Mouse (Mus musculus) neural tube, embryonic 12.5 days (tissue): ENCODE measurements at regions not wholly inside any gene's neighbourhood (a gene's known extent, or its start where the extent isn't known, plus 50 kb on each side); places are given as distances from the start of the nearest gene placed in this dataset.

Experiments
- ATAC-seq: fragments of 200-750 bp; cut with Nextera tagmentation; 2 replicates; pipeline ENCODE4 v1.8.0; 2017; ENCODE audit warnings: low read depth, mild to moderate bottlenecking, moderate TSS enrichment, moderate library complexity; ENCODE audit not compliant: low FRiP score
- H3K27ac ChIP-seq: fragments of 300-500 bp; sonication (generic); 2 replicates; pipeline ENCODE4 v1.5.1; 2016
- H3K27me3 ChIP-seq: fragments of 300-500 bp; sonication (generic); replicated peaks from 2 replicates; pipeline ENCODE4 v1.6.1; 2016; ENCODE audit warnings: mild to moderate bottlenecking
- H3K36me3 ChIP-seq: fragments of 300-500 bp; sonication (generic); 2 replicates; pipeline ENCODE4 v1.6.1; 2016; ENCODE audit warnings: mild to moderate bottlenecking
- H3K4me1 ChIP-seq: fragments of 300-500 bp; sonication (generic); 2 replicates; pipeline ENCODE4 v1.6.1; 2016
- H3K4me2 ChIP-seq: fragments of 300-500 bp; sonication (generic); replicated peaks from 2 replicates; pipeline ENCODE4 v1.6.1; 2016; ENCODE audit warnings: mild to moderate bottlenecking
- H3K4me3 ChIP-seq: fragments of 300-500 bp; sonication (generic); 2 replicates; pipeline ENCODE4 v1.5.1; 2016
- H3K9ac ChIP-seq: fragments of 300-500 bp; sonication (generic); 2 replicates; pipeline ENCODE4 v1.6.1; 2016; ENCODE audit warnings: mild to moderate bottlenecking
- H3K9me3 ChIP-seq: fragments of 300-500 bp; sonication (generic); 2 replicates; pipeline ENCODE4 v1.6.1; 2016; ENCODE audit warnings: mild to moderate bottlenecking
- WGBS: fragments of 180-500 bp; shearing (Covaris S2); methylation state at CpG from one replicate; pipeline ENCODE4 v1.1.7; 2016; 5-methylcytosine and 5-hydroxymethylcytosine counted together

DNA sequence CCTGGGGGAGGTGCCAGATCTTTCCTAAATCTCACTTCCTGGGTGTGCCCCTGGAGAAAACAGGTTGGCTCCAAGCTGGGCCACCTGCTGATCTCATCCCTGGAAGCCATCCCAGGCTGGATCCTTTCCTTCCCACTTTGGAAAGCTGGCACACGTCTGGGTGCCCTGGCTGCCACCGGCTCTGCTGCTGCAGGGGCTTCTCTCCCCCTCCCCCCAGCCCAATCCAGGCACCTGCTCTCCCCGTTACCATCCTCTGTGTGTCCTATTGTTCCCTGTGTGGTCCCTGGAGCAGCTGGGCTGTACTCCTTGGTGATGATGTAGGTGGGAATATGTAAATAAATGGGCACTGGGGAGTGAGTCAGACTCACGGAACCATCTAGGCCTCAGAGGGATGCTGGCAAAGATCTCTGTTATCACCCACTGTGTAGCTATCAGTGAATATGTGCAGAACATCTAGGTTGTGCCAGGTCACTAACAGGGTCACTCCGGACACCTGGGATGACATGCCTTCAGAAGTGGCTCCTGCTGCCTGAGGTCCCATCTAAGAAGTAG is 130.4 kb downstream of the Trim29 start:
- Histone ChIP-seq H3K27me3 (no peaks in the 10 kb centered on the region), H3K9me3 (no peaks in the 10 kb centered on the region), H3K4me1 (0 out of 2 replicates have a peak, but pooled peaks cover 2% of the 10 kb centered on the region), H3K9ac (no peak overlapping the region), H3K27ac (no peak overlapping the region), H3K4me3 (no peak overlapping the region), H3K36me3 (no peaks in the 10 kb centered on the region), H3K4me2 (no peak overlapping the region)
- ATAC-seq, result no peak
- 51% methylated on average over 5 of the region's 5 CpGs for WGBS

- no peak for ATAC-seq
- WGBS, result 95% methylated on average over 1 of the region's 1 CpGs
- no peak overlapping the region for H3K27ac ChIP-seq
- H3K36me3 ChIP-seq, result no peaks in the 10 kb centered on the region
- H3K9ac ChIP-seq, result no peak overlapping the region
- no peak overlapping the region for H3K4me3 ChIP-seq
- H3K27me3 ChIP-seq, result no peaks in the 10 kb centered on the region
- no peaks in the 10 kb centered on the region for H3K9me3 ChIP-seq
- 0 out of 2 replicates have a peak, but pooled peaks cover 2% of the 10 kb centered on the region for H3K4me1 ChIP-seq
- H3K4me2 ChIP-seq, result no peak overlapping the region
Measured at GRCm38 (mm10) chr9:43445491-43445890, 134.8 kb downstream of the Trim29 start.

DNA sequence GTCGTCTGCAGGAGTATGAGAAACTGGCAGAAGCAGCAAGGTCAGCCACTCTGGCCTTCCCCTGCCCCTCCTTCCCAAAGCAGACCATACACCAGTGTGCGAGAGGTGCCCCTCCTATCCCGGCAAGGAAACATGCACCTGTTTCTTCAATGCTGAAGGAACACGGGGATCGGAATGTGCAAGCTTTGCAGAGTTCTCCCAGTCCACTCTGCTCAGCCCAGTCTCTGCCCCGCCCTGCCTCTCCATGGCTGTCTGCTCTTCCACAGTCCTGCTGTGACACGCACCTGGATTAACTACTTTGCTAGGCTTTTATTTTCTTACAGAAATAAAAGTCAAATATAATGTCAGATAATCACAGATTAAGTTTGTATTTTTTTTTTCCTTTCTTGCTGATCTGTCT is 136.7 kb downstream of the Trim29 start:
- no peaks in the 10 kb centered on the region for H3K4me1 ChIP-seq
- no peak for ATAC-seq
- H3K36me3 ChIP-seq, result no peaks in the 10 kb centered on the region
- no peak overlapping the region for H3K4me2 ChIP-seq
- no peak overlapping the region for H3K9ac ChIP-seq
- H3K27ac ChIP-seq, result no peak overlapping the region
- H3K4me3 ChIP-seq, result no peak overlapping the region
- 80% methylated on average over 7 of the region's 7 CpGs for WGBS
- H3K27me3 ChIP-seq, result peaks cover 2% of the 10 kb centered on the region; the same call in 1 of the 2 replicates
- no peaks in the 10 kb centered on the region for H3K9me3 ChIP-seq

GRCm38 (mm10) chr9:43448981-43449380 is 138.3 kb downstream of the Trim29 start:
- WGBS, result 88% methylated on average over 5 of the region's 5 CpGs

DNA sequence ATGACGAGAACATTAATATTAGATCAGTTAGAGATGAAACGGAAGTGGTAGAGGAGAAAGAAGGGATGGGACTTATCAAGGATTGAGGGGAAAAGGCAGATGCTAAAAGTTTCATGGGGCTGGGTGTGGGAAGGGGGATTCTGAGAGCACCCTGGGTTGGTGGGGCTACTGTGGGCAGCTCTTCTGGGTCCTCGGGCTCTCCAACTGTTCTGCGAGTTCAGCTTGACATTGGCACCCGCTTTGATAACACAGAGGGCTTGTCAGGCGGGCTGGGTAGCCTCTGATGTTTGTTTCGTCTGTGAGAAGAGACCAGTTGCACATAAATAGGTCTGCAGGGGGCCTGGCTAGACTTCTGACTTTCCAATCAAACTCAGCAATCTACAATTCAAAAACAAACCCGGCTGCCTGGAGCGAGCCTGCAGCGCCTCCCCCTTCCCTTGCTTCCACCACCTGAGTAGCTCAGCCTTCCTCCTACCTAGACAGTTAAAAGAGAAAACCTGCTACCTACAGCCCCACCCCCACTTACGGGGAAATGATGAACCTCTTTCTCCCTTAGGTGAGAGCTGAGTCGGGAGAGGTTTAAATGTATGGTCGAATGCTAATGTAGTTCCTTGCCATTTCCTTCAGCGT is 143.4 kb downstream of the Trim29 start:
- H3K4me1 ChIP-seq, result peaks cover 10% of the 10 kb centered on the region
- peaks cover 30% of the 10 kb centered on the region for H3K27me3 ChIP-seq
- H3K9ac ChIP-seq, result no peak overlapping the region
- ATAC-seq, result no peak
- no peak overlapping the region for H3K27ac ChIP-seq
- H3K36me3 ChIP-seq, result no peaks in the 10 kb centered on the region
- no peaks in the 10 kb centered on the region for H3K9me3 ChIP-seq
- WGBS, result 2% methylated on average over 14 of the region's 14 CpGs
- H3K4me2 ChIP-seq, result 0 out of 2 replicates have a peak overlapping the region, but pooled peaks have one; percentile 24
- no peak overlapping the region for H3K4me3 ChIP-seq

More at GRCm38 (mm10) chr9:43448981-43449380, 138.3 kb downstream of the Trim29 start:
- Histone ChIP-seq H3K9ac (no peak overlapping the region), H3K27ac (no peak overlapping the region), H3K4me3 (no peak overlapping the region), H3K4me2 (no peak overlapping the region), H3K36me3 (no peaks in the 10 kb centered on the region), H3K4me1 (peaks cover 7% of the 10 kb centered on the region), H3K9me3 (no peaks in the 10 kb centered on the region), H3K27me3 (peaks cover 18% of the 10 kb centered on the region)
- no peak for ATAC-seq

- no peak overlapping the region for H3K27ac ChIP-seq
- no peak overlapping the region for H3K4me3 ChIP-seq
- no peaks in the 10 kb centered on the region for H3K9me3 ChIP-seq
- H3K27me3 ChIP-seq, result peaks cover 24% of the 10 kb centered on the region
- H3K36me3 ChIP-seq, result no peaks in the 10 kb centered on the region
- H3K4me2 ChIP-seq, result no peak overlapping the region
- no peak for ATAC-seq
- no peak overlapping the region for H3K9ac ChIP-seq
- WGBS, result 90% methylated on average over 2 of the region's 2 CpGs
- H3K4me1 ChIP-seq, result peaks cover 10% of the 10 kb centered on the region
Measured at GRCm38 (mm10) chr9:43457736-43458135, 147.1 kb downstream of the Trim29 start.

DNA sequence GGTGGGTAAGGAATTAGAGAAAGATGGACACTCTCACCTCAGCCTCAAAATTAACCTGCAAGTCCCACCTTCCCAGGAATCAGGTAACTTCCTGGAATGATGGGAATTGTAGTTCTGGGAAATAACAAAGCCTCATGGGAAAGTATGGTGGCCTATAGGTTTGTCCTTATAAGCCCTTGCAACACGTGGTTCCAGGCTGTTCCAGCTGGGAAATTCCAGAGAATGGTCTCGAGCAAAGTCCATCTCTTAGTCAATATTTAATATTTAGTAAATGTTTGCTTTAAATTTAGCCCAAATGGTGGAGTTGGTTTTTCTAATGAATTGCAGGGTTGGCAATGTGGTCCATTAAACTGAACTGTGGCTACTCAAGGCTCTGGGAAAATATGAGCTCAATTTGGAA is 150.5 kb downstream of the Trim29 start:
- Histone ChIP-seq H3K9me3 (no peaks in the 10 kb centered on the region), H3K4me2 (no peak overlapping the region), H3K27ac (no peak overlapping the region), H3K4me3 (no peak overlapping the region), H3K27me3 (0 out of 2 replicates have a peak, but pooled peaks cover 2% of the 10 kb centered on the region), H3K36me3 (no peaks in the 10 kb centered on the region), H3K4me1 (no peaks in the 10 kb centered on the region), H3K9ac (no peak overlapping the region)
- ATAC-seq, result no peak
- whole genome bisulfite sequencing, result 68% methylated on average over 2 of the region's 2 CpGs

DNA sequence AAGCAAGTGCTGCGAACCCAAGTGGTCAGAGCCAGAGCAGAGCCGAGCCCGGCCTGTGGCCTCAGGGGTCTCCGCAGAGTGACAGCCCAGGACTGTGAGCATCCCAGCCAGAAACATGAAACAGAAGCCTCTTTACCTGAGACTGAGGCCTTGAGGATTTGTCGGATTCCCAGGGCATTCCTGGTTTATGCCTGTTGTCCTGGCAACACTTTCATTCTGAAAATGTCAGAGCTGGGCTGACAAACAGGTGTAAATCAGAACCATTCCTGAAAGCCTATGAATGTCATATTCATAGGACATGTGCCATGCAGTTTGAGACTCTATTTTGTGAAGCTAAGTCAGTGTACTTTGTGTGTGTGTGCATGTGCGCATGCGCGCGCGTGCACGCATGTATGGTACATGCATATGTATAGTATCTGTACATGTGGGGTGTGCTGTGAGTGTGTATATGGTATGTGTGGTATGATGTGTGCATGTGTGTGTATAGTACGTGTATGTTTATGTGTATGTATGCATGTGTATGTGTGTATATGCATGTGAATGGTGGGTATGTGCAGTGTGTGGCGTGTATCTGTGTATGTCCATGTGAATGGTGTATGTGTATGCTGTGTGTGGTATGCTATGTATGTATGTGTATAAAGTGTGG is 152.9 kb downstream of the Trim29 start:
- H3K27me3 ChIP-seq, result 0 out of 2 replicates have a peak, but pooled peaks cover 4% of the 10 kb centered on the region
- peaks cover 3% of the 10 kb centered on the region; the same call in 1 of the 2 replicates for H3K4me1 ChIP-seq
- ATAC-seq, result no peak
- 91% methylated on average over 13 of the region's 13 CpGs for WGBS
- no peaks in the 10 kb centered on the region for H3K36me3 ChIP-seq
- H3K27ac ChIP-seq, result no peak overlapping the region
- no peak overlapping the region for H3K4me3 ChIP-seq
- no peak overlapping the region for H3K9ac ChIP-seq
- no peak overlapping the region for H3K4me2 ChIP-seq
- no peaks in the 10 kb centered on the region for H3K9me3 ChIP-seq

DNA sequence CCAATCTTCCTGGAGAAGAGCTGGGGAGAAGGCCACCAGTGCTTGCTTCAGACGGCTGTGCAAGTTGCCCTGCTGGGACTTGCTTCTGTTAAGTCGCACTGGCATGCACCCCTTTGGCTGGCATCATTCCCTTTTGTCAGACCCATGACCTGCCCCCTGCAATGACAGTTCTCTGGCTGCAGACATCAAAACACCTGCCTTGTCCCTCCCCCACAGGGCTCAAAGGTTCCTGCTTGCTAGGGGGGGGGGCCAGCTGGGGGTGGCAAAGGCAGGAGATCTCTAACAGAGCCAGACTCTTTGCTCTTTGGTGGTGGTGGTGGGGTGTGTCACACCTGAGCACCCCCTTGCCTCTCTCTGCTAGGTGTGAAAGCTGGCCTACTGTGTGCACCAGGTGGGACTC is 154.5 kb downstream of the Trim29 start:
- no peak overlapping the region for H3K4me2 ChIP-seq
- no peaks in the 10 kb centered on the region for H3K36me3 ChIP-seq
- no peaks in the 10 kb centered on the region for H3K9me3 ChIP-seq
- WGBS, result 49% methylated on average over 2 of the region's 2 CpGs
- H3K4me1 ChIP-seq, result peaks cover 3% of the 10 kb centered on the region; the same call in 1 of the 2 replicates
- H3K9ac ChIP-seq, result no peak overlapping the region
- H3K27me3 ChIP-seq, result 0 out of 2 replicates have a peak, but pooled peaks cover 4% of the 10 kb centered on the region
- H3K27ac ChIP-seq, result no peak overlapping the region
- ATAC-seq, result no peak
- H3K4me3 ChIP-seq, result no peak overlapping the region

- 75% methylated on average over 8 of the region's 8 CpGs for WGBS
- no peak for ATAC-seq
- H3K4me3 ChIP-seq, result no peak overlapping the region
- no peaks in the 10 kb centered on the region for H3K36me3 ChIP-seq
- H3K27me3 ChIP-seq, result 0 out of 2 replicates have a peak, but pooled peaks cover 4% of the 10 kb centered on the region
- no peak overlapping the region for H3K27ac ChIP-seq
- H3K4me1 ChIP-seq, result peaks cover 3% of the 10 kb centered on the region; the same call in 1 of the 2 replicates
- H3K4me2 ChIP-seq, result no peak overlapping the region
- no peaks in the 10 kb centered on the region for H3K9me3 ChIP-seq
- no peak overlapping the region for H3K9ac ChIP-seq
Measured at GRCm38 (mm10) chr9:43465731-43466330, 155.2 kb downstream of the Trim29 start.

DNA sequence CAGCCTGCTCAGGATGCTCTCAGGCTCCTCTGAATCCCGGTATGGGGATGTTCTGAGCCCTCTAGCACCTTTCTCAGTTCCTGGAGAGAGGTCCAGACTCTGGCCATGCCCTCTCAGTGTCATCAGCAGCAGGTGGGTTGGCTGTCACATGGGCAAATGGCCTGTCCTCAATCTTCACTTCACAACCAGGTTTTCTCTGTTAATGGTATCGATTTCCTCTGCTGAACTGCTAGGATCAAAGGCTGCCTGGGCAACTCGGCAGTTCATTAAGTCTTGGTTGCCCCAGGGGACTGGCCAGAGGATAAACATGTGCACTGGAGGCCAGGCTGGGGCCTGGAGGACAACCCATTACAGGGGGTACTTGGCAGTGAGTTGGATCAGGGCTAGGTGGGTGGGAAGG is 156.2 kb downstream of the Trim29 start:
- Histone ChIP-seq H3K27ac (no peak overlapping the region), H3K27me3 (0 out of 2 replicates have a peak, but pooled peaks cover 4% of the 10 kb centered on the region), H3K4me3 (no peak overlapping the region), H3K4me2 (no peak overlapping the region), H3K9ac (no peak overlapping the region), H3K9me3 (no peaks in the 10 kb centered on the region), H3K4me1 (peaks cover 3% of the 10 kb centered on the region; the same call in 1 of the 2 replicates), H3K36me3 (no peaks in the 10 kb centered on the region)
- 53% methylated on average over 3 of the region's 3 CpGs for WGBS
- ATAC-seq, result no peak

DNA sequence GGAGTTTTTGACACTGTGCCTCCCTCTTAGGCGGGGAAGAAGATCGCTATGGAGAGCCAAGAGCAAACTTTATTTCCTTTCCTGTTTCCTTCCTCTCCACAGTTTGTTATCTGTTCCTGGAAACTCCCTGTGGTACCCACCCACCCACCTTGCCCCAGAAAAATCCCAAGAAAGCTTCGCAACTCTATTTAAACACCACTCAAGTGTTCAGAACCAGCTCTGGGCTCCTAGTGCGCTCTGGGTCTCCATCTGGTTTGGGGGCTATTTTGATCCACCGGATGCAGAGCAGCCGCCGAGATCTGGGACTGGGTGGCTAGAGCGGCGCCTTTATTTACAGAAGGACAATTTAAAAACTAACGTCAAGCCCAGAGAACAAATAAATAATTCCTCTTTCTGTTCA is 158.6 kb downstream of the Trim29 start:
- Histone ChIP-seq H3K4me3 (no peak overlapping the region), H3K27me3 (0 out of 2 replicates have a peak, but pooled peaks cover 4% of the 10 kb centered on the region), H3K9ac (no peak overlapping the region), H3K4me1 (peaks cover 7% of the 10 kb centered on the region), H3K4me2 (no peak overlapping the region), H3K36me3 (no peaks in the 10 kb centered on the region), H3K9me3 (no peaks in the 10 kb centered on the region), H3K27ac (no peak overlapping the region)
- no peak for ATAC-seq
- WGBS, result 87% methylated on average over 10 of the region's 10 CpGs
